Mouse (Mus musculus): Measurements from ENCODE around the gene Rbm34. TPM values are rescaled to one million over a fixed set of nuclear protein-coding genes. Genes with fewer than 3 reads are reported as not detected.

Gene Rbm34
- total and polyA plus RNA-seq, 3 experiments, result 24.8 to 42.7 (median 42.3) TPM

- Histone ChIP-seq H3K79me2 (replicated peaks; ENCODE audit: control insufficient read depth, extremely low read depth, insufficient read depth, poor library complexity, severe bottlenecking) (peaks cover 26% of the 10 kb centered on the region), H3K4me3 (replicated peaks in 1 of 3; ENCODE audit: low read depth in 2 of 3, low read length in 2 of 3, poor library complexity in 1 of 3) (no peak overlapping the region), H3K4me1 (ENCODE audit: control insufficient read depth in 1 of 2, insufficient read depth in 2 of 2) (peaks cover 14 to 40% of the 10 kb centered on the region in 2 experiments), H3K4me2 (ENCODE audit: insufficient read depth, low read depth, poor library complexity, severe bottlenecking) (no peak overlapping the region), H3K27ac (ENCODE audit: insufficient read depth, low read depth) (no peak overlapping the region), H3K9ac (ENCODE audit: insufficient read depth, low read depth) (no peak overlapping the region), H3K27me3 (replicated peaks) (no peaks in the 10 kb centered on the region), H3K9me3 (replicated peaks; ENCODE audit: low read length) (no peaks in the 10 kb centered on the region), H3K36me3 (replicated peaks in 1 of 2; ENCODE audit: control insufficient read depth in 1 of 2, insufficient read depth in 1 of 2, low read length in 1 of 2) (peaks cover 48 to 62% of the 10 kb centered on the region in 2 experiments)
- no peak for DNase-seq (ENCODE audit: extremely low read depth)
- dilution Hi-C loops (cut with MboI; ENCODE audit: extremely low pct_ligation_motif_present, extremely low pct_unique_long_range_greater_than_20kb, low sequenced_read_pairs) (no loop called here), in situ Hi-C loops (cut with MboI; ENCODE audit: low pct_ligation_motif_present, low pct_unique_long_range_greater_than_20kb, low sequenced_read_pairs) (no loop called here)
- no peak for TF ChIP-seq MXI1 (IDR thresholded peaks at IDR 0.05; ENCODE audit: low read depth, low read length)
- no peak for TF ChIP-seq MAX (IDR thresholded peaks at IDR 0.05; ENCODE audit: low read length)
- TF ChIP-seq MYC (IDR thresholded peaks at IDR 0.05; ENCODE audit: low read depth, low read length), result no peak
- TF ChIP-seq IRF4 (IDR thresholded peaks at IDR 0.05; ENCODE audit: low read depth, low read length), result no peak
- TF ChIP-seq SMC3 (IDR thresholded peaks at IDR 0.05; ENCODE audit: low read depth, low read length), result no peak
- no peak for TF ChIP-seq NRF1 (IDR thresholded peaks at IDR 0.05; ENCODE audit: low read depth, low read length)
- TF ChIP-seq HCFC1 (IDR thresholded peaks at IDR 0.05; ENCODE audit: low read depth, low read length), result no peak
- TF ChIP-seq CTCF (conservative IDR thresholded peaks at IDR 0.05 in 1 of 2, IDR thresholded peaks at IDR 0.05 in 1 of 2; ENCODE audit: low read depth in 2 of 2, low read length in 2 of 2), result no peak
- no peak for TF ChIP-seq POLR2AphosphoS2 (IDR thresholded peaks at IDR 0.05; ENCODE audit: low read depth, low read length)
- no peak for TF ChIP-seq BHLHE40 (IDR thresholded peaks at IDR 0.05; ENCODE audit: low read depth, low read length)
- no peak for TF ChIP-seq MEF2A (IDR thresholded peaks at IDR 0.05; ENCODE audit: borderline replicate concordance, low read depth, low read length)
- no peak for TF ChIP-seq ZMIZ1 (IDR thresholded peaks at IDR 0.05; ENCODE audit: low read depth, low read length)
- TF ChIP-seq EP300 (IDR thresholded peaks at IDR 0.05; ENCODE audit: low read length), result no peak
- TF ChIP-seq USF2 (conservative IDR thresholded peaks at IDR 0.05; ENCODE audit: low read depth, low read length), result no peak
- TF ChIP-seq UBTF (IDR thresholded peaks at IDR 0.05; ENCODE audit: low read depth, low read length), result no peak
- no peak for TF ChIP-seq MAFK (IDR thresholded peaks at IDR 0.05; ENCODE audit: insufficient replicate concordance, low read length)
- no peak for TF ChIP-seq TBP (conservative IDR thresholded peaks at IDR 0.05; ENCODE audit: low read depth, low read length)
- no peak for TF ChIP-seq CHD2 (IDR thresholded peaks at IDR 0.05; ENCODE audit: low read length)
- no peak for TF ChIP-seq JUND (conservative IDR thresholded peaks at IDR 0.05; ENCODE audit: low read depth, low read length)
- no peak for TF ChIP-seq ZC3H11A (IDR thresholded peaks at IDR 0.05; ENCODE audit: low read depth, low read length)
Measured at GRCm38 (mm10) chr8:126968107-126968506, 2.8 kb downstream of the Rbm34 start.

DNA sequence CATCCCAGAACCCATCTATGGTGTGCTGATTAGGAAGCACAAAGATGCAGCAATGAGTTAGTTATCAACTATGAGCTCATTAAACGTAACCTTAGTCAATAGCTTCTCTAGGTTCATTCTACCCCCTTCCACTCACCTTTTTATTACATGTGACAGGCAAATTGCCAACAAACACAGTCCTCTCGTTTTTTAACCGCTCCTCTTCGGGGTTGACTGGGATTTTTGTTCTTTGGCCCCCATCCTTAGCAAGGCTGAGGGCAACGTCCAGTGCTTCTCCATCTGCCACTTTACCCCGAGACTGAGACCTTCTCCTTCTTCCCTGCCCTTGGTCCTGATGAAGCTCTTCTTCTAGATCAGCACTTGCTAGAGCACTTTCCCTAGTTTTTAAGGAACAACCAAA is 5.6 kb downstream of the Rbm34 start:
- no peaks in the 10 kb centered on the region for H3K9me3 ChIP-seq (replicated peaks; ENCODE audit: low read length)
- dilution Hi-C loops (cut with MboI; ENCODE audit: extremely low pct_ligation_motif_present, extremely low pct_unique_long_range_greater_than_20kb, low sequenced_read_pairs), result no loop called here
- H3K4me1 ChIP-seq (ENCODE audit: control insufficient read depth in 1 of 2, insufficient read depth in 2 of 2), result peaks cover 4 to 24% of the 10 kb centered on the region in 2 experiments; a peak in 3 of 4 replicates
- H3K4me3 ChIP-seq (replicated peaks in 1 of 3; ENCODE audit: low read depth in 2 of 3, low read length in 2 of 3, poor library complexity in 1 of 3), result no peak overlapping the region
- no peak for DNase-seq (ENCODE audit: extremely low read depth)
- H3K79me2 ChIP-seq (replicated peaks; ENCODE audit: control insufficient read depth, extremely low read depth, insufficient read depth, poor library complexity, severe bottlenecking), result peaks cover 20% of the 10 kb centered on the region
- no peaks in the 10 kb centered on the region for H3K27me3 ChIP-seq (replicated peaks)
- in situ Hi-C loops (cut with MboI; ENCODE audit: low pct_ligation_motif_present, low pct_unique_long_range_greater_than_20kb, low sequenced_read_pairs), result no loop called here
- no peak overlapping the region for H3K27ac ChIP-seq (ENCODE audit: insufficient read depth, low read depth)
- peaks cover 68 to 90% of the 10 kb centered on the region in 2 experiments for H3K36me3 ChIP-seq (replicated peaks in 1 of 2; ENCODE audit: control insufficient read depth in 1 of 2, insufficient read depth in 1 of 2, low read length in 1 of 2)
- H3K9ac ChIP-seq (ENCODE audit: insufficient read depth, low read depth), result no peak overlapping the region
- H3K4me2 ChIP-seq (ENCODE audit: insufficient read depth, low read depth, poor library complexity, severe bottlenecking), result no peak overlapping the region
- TF ChIP-seq ZNF384 (IDR thresholded peaks at IDR 0.05; ENCODE audit: low read depth, low read length) (no peak), UBTF (IDR thresholded peaks at IDR 0.05; ENCODE audit: low read depth, low read length) (no peak), MYC (IDR thresholded peaks at IDR 0.05; ENCODE audit: low read depth, low read length) (no peak), MXI1 (IDR thresholded peaks at IDR 0.05; ENCODE audit: low read depth, low read length) (no peak), RAD21 (IDR thresholded peaks at IDR 0.05; ENCODE audit: low read depth, low read length) (no peak), BHLHE40 (IDR thresholded peaks at IDR 0.05; ENCODE audit: low read depth, low read length) (no peak), MAX (IDR thresholded peaks at IDR 0.05; ENCODE audit: low read length) (no peak), HCFC1 (IDR thresholded peaks at IDR 0.05; ENCODE audit: low read depth, low read length) (no peak), SIN3A (IDR thresholded peaks at IDR 0.05; ENCODE audit: low read length) (no peak), NELFE (IDR thresholded peaks at IDR 0.05; ENCODE audit: low read depth, low read length) (no peak), ZMIZ1 (IDR thresholded peaks at IDR 0.05; ENCODE audit: low read depth, low read length) (no peak), CHD1 (IDR thresholded peaks at IDR 0.05; ENCODE audit: low read depth, low read length) (no peak), JUND (conservative IDR thresholded peaks at IDR 0.05; ENCODE audit: low read depth, low read length) (no peak), MAFK (IDR thresholded peaks at IDR 0.05; ENCODE audit: insufficient replicate concordance, low read length) (no peak), EP300 (IDR thresholded peaks at IDR 0.05; ENCODE audit: low read length) (no peak), USF2 (conservative IDR thresholded peaks at IDR 0.05; ENCODE audit: low read depth, low read length) (no peak), TBP (conservative IDR thresholded peaks at IDR 0.05; ENCODE audit: low read depth, low read length) (no peak), NRF1 (IDR thresholded peaks at IDR 0.05; ENCODE audit: low read depth, low read length) (no peak), TCF12 (IDR thresholded peaks at IDR 0.05; ENCODE audit: low read depth, low read length) (no peak)

Data from CH12.LX (cell line).